Mouse (Mus musculus): ENCODE measurements around the gene B4galnt2. TPM values are rescaled to one million over a fixed set of nuclear protein-coding genes. Genes with fewer than 3 reads are reported as not detected.

The B4galnt2 gene
- polyA plus RNA-seq, 1 experiment: not detected

DNA sequence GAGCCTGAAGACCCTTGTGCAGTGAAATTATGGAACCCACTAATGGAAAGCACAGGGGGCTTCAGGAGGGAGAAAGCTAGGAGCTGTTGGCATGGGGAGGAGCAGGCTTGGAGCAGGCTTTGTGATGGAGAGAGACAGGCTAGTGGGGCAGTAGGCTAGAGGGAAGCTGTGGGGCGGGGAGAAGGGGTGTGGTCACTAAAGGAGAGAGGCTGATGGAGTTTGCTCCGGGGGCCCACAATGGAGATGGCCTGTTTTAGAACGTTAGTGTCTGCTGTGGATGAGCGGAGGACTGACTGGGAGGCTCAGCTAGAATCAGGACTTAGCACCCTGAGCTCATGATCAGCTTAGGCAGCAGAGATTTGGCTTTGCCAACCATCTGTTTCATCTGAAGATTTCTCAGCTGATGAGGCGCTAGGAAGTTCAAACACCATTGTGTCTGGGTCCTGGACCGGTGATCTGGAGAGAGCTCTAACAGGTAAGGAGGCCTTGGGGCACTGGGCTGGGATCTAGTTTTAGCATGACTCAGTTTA lies 71.2 kb downstream of the B4galnt2 start:
- no peak for TF ChIP-seq POLR2A (IDR thresholded peaks at IDR 0.05; ENCODE audit: extremely low read depth, insufficient read depth, low read length)
- TF ChIP-seq CTCF (IDR thresholded peaks at IDR 0.05; ENCODE audit: extremely low read depth, insufficient read depth, low read length): no peak
- H3K4me1 ChIP-seq (ENCODE audit: control insufficient read depth, insufficient read depth, low read length): no peaks in the 10 kb centered on the region
- H3K27ac ChIP-seq (ENCODE audit: insufficient read depth, low read length): no peak overlapping the region
- H3K4me3 ChIP-seq (ENCODE audit: insufficient read depth, low read length): no peak overlapping the region

DNA sequence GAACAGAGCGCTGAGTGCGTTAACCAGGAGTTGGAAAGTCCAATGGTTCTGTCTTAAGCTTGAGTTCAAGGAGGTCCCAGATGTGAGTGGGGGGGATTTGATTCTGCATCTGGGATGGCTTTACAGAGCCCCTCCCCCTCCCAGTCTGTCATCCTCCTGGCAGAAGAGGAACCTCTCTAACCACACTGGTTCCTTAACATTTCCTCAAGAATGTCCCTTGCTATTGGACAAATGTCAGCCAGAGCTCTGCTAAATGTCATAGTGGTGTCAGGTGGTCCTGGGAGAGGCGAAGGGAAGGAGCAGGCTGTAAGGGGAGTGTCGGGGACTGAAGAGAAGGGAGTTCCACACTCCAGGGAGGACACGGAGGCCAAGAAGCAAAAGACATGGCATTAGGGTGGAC lies 71.7 kb downstream of the B4galnt2 start:
- Histone ChIP-seq H3K4me3 (ENCODE audit: insufficient read depth, low read length) (no peak overlapping the region), H3K27ac (ENCODE audit: insufficient read depth, low read length) (no peak overlapping the region), H3K4me1 (ENCODE audit: control insufficient read depth, insufficient read depth, low read length) (no peaks in the 10 kb centered on the region)
- TF ChIP-seq CTCF (IDR thresholded peaks at IDR 0.05; ENCODE audit: extremely low read depth, insufficient read depth, low read length) (no peak), POLR2A (IDR thresholded peaks at IDR 0.05; ENCODE audit: extremely low read depth, insufficient read depth, low read length) (no peak)

DNA sequence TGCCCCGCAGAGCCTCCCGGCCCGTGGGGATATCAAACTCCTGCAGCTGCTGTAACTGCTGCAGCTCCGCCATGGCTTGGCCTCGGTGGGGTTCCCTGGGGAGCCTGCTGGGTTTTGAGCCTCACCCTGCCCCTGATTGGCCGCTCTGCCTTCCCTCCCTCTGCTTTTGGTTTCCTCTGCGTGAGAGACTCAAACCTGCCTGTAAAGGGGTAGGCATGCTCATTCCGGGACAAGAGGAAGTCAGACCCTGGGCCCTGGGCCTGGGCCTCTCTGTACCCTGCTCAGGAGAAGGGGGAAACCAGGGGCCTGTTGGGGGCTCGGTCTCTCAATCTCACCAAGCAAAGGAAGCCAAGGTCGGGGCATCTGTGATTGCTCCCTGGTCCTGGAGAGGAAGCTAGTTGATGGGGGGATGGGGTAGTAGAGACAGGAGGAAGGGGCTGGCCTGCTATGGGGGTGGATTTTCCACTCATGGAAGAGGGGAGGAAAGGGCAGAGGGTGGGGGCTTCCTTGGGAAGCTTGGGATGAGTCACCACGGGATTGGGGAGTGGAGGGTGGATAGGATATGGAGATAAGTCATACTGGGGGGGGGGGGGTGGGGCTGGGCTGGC lies 72.5 kb downstream of the B4galnt2 start, which contains the start of gene Abi3:
TSS of gene Abi3 (minus strand) at position 403 of the 608 bp plus-strand sequence.
- Histone ChIP-seq H3K27ac (ENCODE audit: insufficient read depth, low read length) (no peak within 1 kb of the TSS), H3K4me3 (ENCODE audit: insufficient read depth, low read length) (peak within 1 kb of the TSS; percentile 18), H3K4me1 (ENCODE audit: control insufficient read depth, insufficient read depth, low read length) (no peaks in the 10 kb centered on the region)
- TF ChIP-seq POLR2A (IDR thresholded peaks at IDR 0.05; ENCODE audit: extremely low read depth, insufficient read depth, low read length): 0 out of 2 replicates have a peak, but pooled peaks have one; percentile 15
- TF ChIP-seq CTCF (IDR thresholded peaks at IDR 0.05; ENCODE audit: extremely low read depth, insufficient read depth, low read length): no peak

DNA sequence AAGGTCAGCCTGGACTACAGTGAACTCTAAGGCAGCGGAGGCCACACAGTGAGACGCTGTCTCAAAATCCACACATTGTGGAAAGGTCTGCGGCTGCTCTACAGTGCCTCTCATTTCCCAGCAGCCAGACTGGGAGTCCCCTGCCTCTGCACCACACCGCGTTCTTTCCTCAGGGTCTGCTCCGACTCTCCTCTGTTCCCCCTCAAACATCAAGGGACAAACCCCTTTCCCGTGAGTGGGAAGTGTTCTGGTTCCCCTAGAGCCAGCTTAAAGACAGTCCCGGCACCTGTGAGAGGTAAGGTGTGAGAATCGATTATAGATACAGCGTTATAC lies 73.2 kb downstream of the B4galnt2 start:
- TF ChIP-seq POLR2A (IDR thresholded peaks at IDR 0.05; ENCODE audit: extremely low read depth, insufficient read depth, low read length) (no peak), CTCF (IDR thresholded peaks at IDR 0.05; ENCODE audit: extremely low read depth, insufficient read depth, low read length) (no peak)
- Histone ChIP-seq H3K27ac (ENCODE audit: insufficient read depth, low read length) (no peak overlapping the region), H3K4me1 (ENCODE audit: control insufficient read depth, insufficient read depth, low read length) (no peaks in the 10 kb centered on the region), H3K4me3 (ENCODE audit: insufficient read depth, low read length) (peak overlapping the region; percentile 18)

- Histone ChIP-seq H3K4me1 (ENCODE audit: control insufficient read depth, insufficient read depth, low read length) (no peaks in the 10 kb centered on the region), H3K27ac (ENCODE audit: insufficient read depth, low read length) (no peak overlapping the region), H3K4me3 (ENCODE audit: insufficient read depth, low read length) (peak overlapping the region; percentile 18; the same call in 1 of the 2 replicates)
- no peak for TF ChIP-seq POLR2A (IDR thresholded peaks at IDR 0.05; ENCODE audit: extremely low read depth, insufficient read depth, low read length)
- no peak for TF ChIP-seq CTCF (IDR thresholded peaks at IDR 0.05; ENCODE audit: extremely low read depth, insufficient read depth, low read length)
Measured at GRCm38 (mm10) chr11:95840694-95841497, 73.8 kb downstream of the B4galnt2 start.

DNA sequence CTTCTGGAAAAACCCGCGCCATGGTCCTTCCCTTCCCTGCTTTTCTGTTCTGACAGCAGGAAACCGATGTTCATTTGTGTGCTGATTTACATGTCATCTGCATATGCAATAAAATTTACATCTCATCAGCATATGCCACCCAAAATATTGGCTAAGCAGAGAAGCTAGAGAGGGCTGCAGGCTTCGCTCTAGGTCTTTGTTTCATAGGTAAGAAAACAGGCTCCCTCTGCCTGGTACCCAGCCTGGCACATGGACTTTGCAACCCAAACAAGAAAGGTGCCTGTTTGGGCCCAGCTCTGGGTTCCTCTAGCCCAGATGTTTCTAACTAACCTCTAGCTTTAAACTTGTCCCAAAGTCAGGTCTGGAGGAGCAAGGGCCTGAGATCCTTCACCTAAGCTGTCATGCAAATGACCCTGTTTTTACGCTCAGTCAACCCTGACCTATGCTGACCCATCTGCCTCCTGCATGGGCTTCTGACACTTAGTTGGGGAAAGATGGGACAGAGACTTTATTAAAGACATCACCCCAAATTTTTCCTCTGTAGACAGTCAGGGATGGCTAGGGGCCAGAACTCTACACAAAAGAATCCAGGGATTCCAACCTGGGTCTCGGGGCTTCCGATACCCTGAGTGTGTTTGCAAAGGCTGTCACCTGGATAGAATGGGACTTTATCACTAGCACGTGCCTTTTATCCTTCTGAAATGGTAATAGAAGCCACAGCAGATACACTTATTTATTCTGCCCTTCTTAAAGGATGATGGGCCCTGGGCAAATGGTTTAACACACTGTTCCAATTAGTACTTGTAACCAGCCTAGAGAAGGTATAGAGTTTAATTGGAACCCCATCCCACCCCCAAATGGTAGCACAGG lies 75.5 kb downstream of the B4galnt2 start:
- H3K27ac ChIP-seq (ENCODE audit: insufficient read depth, low read length): no peak overlapping the region

GRCm38 (mm10) chr11:95838598-95838997 lies 76.1 kb downstream of the B4galnt2 start:
- no peaks in the 10 kb centered on the region for H3K4me1 ChIP-seq (ENCODE audit: control insufficient read depth, insufficient read depth, low read length)
- H3K27ac ChIP-seq (ENCODE audit: insufficient read depth, low read length): no peak overlapping the region
- no peak overlapping the region for H3K4me3 ChIP-seq (ENCODE audit: insufficient read depth, low read length)
- no peak for TF ChIP-seq POLR2A (IDR thresholded peaks at IDR 0.05; ENCODE audit: extremely low read depth, insufficient read depth, low read length)
- no peak for TF ChIP-seq CTCF (IDR thresholded peaks at IDR 0.05; ENCODE audit: extremely low read depth, insufficient read depth, low read length)

More for the DNA sequence above, 75.5 kb downstream of the B4galnt2 start:
- TF ChIP-seq POLR2A (IDR thresholded peaks at IDR 0.05; ENCODE audit: extremely low read depth, insufficient read depth, low read length) (no peak), CTCF (IDR thresholded peaks at IDR 0.05; ENCODE audit: extremely low read depth, insufficient read depth, low read length) (no peak)
- Histone ChIP-seq H3K4me1 (ENCODE audit: control insufficient read depth, insufficient read depth, low read length) (no peaks in the 10 kb centered on the region), H3K4me3 (ENCODE audit: insufficient read depth, low read length) (no peak overlapping the region)

- H3K4me1 ChIP-seq (ENCODE audit: control insufficient read depth, insufficient read depth, low read length): no peaks in the 10 kb centered on the region
- no peak within 1 kb of the TSS for H3K27ac ChIP-seq (ENCODE audit: insufficient read depth, low read length)
- H3K4me3 ChIP-seq (ENCODE audit: insufficient read depth, low read length): no peak within 1 kb of the TSS
- TF ChIP-seq POLR2A (IDR thresholded peaks at IDR 0.05; ENCODE audit: extremely low read depth, insufficient read depth, low read length) (no peak), CTCF (IDR thresholded peaks at IDR 0.05; ENCODE audit: extremely low read depth, insufficient read depth, low read length) (no peak)
Measured at GRCm38 (mm10) chr11:95837059-95837458, 77.6 kb downstream of the B4galnt2 start, which contains the start of gene Gngt2. Gene Gngt2 (plus strand): TSS chr11:95837216.

DNA sequence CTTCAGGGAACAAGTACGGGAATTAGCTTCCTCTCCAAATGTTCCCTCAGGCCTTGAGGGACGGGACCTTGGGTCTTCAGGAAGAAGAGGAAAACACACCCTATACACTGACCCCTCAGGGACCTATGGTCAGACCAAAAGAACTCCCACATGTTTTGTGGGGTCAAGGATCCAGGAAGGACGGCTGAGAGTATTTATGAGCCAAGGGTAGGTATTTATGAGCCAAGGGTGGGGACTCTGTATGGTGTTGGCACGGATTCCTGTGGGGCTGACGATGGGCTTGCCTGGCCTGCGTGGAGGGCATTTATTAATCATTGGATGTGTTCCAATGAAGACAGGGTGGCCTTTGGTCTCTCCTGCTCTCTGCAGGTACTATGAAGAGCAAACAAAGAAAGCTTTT lies 78.3 kb downstream of the B4galnt2 start:
- no peak for TF ChIP-seq POLR2A (IDR thresholded peaks at IDR 0.05; ENCODE audit: extremely low read depth, insufficient read depth, low read length)
- TF ChIP-seq CTCF (IDR thresholded peaks at IDR 0.05; ENCODE audit: extremely low read depth, insufficient read depth, low read length): no peak
- Histone ChIP-seq H3K27ac (ENCODE audit: insufficient read depth, low read length) (no peak overlapping the region), H3K4me1 (ENCODE audit: control insufficient read depth, insufficient read depth, low read length) (no peaks in the 10 kb centered on the region), H3K4me3 (ENCODE audit: insufficient read depth, low read length) (no peak overlapping the region)

Data from cortical plate, adult 2 months (tissue).